Mouse (Mus musculus): ENCODE measurements at regions not wholly inside any gene's neighbourhood (a gene's known extent, or its start where the extent isn't known, plus 50 kb on each side); places are given as distances from the start of the nearest gene placed in this dataset.

DNA sequence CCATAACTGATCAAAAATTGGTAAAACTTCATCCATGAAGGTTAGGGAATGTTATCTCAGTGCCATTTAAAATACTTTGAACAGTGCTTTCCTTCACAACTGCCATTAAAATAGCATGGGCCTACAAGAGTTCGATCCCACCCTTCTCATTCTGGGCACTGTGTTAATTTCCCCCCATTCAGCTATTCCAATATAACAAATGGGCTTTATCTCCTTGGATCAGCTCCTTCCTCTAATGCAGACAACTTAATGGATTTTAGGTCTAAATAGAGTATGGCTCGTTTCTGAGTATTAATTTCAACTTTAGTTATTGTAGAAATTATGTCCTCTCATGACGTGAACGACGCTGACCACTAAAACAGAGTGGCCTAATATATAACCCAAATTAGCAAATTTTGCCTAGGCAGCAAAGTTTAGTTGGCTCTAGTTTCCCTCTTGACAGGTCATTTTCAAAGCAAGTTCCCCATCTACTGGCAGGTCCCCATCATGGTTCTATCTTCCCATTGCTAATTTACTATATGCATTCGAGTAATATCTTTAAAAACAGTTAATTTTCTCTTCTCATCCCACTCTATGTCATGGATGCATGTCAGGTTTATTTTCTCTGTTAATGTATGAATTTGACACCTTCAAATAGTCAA is 544.1 kb downstream of the Arl4a start:
- peak; percentile 14 to 31 for DNase-seq
- intact Hi-C loops (cut with DNase I), result loop anchor here (2.0 to 10.0 kb wide), 3 partner anchors 441 to 1151 kb away; no protein-coding TSS in a partner anchor

DNA sequence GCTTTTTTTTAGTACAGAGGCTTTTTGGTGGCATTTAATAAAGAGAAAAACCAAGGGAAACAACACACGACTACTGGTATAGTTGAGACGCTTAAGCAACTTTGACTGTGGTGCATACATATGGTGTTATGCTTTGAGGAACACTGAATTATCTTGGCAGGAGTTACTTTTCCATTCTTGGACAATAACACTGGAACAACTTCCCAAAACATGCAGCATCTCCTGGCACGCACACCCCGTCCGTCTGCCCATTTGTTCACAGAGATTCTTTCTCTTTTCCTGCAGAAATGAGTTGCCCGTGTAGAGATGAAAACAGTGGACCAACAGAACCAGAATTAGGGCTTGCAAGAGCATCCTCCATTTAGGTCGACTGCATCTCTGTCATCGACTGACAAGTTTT is 544.7 kb downstream of the Arl4a start:
- intact Hi-C loops (cut with DNase I), result loop anchor here (5.0 to 10.0 kb wide), 2 partner anchors 441 to 708 kb away; no protein-coding TSS in a partner anchor
- DNase-seq, result no peak

DNA sequence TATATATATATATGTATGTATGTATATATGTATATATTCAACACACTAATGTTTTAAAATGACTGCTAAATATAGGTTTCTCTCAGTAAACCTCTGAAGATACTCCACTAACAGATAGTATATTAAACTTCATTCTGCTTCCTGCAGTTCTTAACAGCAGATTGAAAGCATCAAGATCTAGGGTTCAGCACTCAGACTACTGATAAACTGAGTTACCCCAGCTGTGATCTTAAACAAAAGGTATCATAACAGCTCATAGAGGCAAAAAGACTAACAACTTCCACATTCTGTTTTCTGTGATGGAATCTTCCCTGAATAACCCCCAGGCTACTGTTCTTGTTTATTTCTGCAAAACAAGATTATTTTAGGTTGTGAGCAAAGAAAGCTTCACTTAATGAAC is 564.8 kb downstream of the Arl4a start:
- DNase-seq, result no peak
- intact Hi-C loops (cut with DNase I), result no loop called here

Measured in heart, postnatal 10 days (tissue).